Mouse (Mus musculus): ENCODE data around the gene Hist1h2bh. TPM values are rescaled to one million over a fixed set of nuclear protein-coding genes. Genes with fewer than 3 reads are reported as not detected.
"Not testable (repeated sequence)": the region's sequence is repeated elsewhere in the genome, so short reads cannot be mapped to it uniquely, and the experiment has no call there.

The Hist1h2bh gene
- 0.15 and 0.44 TPM in 2 replicates for polyA plus RNA-seq (2015; fragmentation: Nextera tagmentation; extraction: Ambion mirVana)

DNA sequence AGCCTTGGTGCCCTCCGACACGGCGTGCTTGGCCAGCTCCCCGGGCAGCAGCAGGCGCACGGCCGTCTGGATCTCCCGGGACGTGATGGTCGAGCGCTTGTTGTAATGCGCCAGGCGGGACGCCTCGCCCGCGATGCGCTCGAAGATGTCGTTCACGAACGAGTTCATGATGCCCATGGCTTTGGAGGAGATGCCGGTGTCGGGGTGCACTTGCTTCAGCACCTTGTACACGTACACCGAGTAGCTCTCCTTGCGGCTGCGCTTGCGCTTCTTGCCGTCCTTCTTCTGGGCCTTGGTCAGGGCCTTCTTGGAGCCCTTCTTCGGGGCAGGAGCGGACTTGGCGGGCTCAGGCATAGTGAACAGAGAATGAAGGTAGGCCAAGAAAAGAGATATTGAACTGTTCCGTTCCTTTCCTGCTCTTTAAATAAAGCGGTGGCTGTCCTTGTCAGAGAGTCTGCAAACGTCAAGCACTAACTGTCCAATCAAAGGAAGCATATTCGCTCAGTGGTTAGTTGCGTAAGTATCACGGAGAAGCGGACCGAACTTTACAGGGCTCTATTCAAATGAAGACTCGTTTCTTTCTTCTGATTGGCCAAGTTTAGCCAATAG is at the start of gene Hist1h2bh:
Gene Hist1h2bh (minus strand): TSS at position 394 of the 609 bp plus-strand sequence.
- H3K36me3 ChIP-seq (replicated peaks); H3K4me1 ChIP-seq; H3K9me3 ChIP-seq; H3K27me3 ChIP-seq (replicated peaks): not testable (repeated sequence)
- Histone ChIP-seq H3K4me3 (peak within 1 kb of the TSS; percentile 52), H3K4me2 (peak within 1 kb of the TSS; percentile 86), H3K27ac (peak within 1 kb of the TSS; percentile 91), H3K9ac (peak within 1 kb of the TSS; percentile 58)
- peak; percentile 88 for ATAC-seq (replicated peaks)
- whole genome bisulfite sequencing, result under 1% methylated on average over 32 of the region's 42 CpGs

DNA sequence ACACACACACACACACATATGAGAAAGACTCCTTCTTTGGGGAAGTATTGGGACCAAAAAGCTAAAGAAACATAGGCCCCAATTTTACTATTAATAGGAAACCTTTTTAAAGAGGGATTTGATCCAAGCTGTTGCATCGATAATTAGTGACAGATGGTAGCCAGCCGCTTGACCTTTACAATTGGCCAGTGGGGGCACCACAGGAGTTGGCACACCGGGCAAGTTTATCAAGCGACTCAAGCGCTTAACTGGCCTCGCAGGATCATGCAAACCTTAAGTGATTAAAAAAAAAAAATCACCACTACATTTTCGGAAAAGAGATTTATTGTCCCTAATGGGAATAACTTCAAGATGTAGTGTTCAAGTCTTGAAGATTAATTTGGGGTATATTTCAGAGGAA is 49.4 kb upstream of the Hist1h2bh start:
- no peak for ATAC-seq (replicated peaks)
- WGBS, result 91% methylated on average over 7 of the region's 7 CpGs

DNA sequence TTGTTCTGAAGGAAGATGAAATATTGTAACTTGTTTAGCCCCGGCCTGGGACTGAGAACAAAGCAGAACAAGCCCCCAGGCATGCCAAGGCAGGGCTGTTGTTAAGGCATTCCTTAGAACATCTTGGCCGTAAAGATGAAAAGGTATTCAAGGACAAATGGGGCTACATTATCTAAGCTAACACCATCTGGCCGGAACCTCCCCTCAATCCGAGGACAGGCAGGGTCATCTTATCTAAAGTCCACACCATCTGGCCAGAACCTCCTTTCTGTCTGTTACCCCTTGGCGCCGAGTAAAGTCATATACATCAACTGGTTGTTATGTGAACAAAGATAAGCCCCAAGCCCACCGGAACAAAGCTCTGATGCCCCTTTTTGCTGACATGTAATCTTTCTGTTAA is 48.7 kb upstream of the Hist1h2bh start:
- 91% methylated on average over 7 of the region's 7 CpGs for WGBS
- not testable (repeated sequence) for ATAC-seq (replicated peaks); H3K4me2 ChIP-seq; H3K27me3 ChIP-seq (replicated peaks); H3K36me3 ChIP-seq (replicated peaks); H3K27ac ChIP-seq; H3K9me3 ChIP-seq; H3K9ac ChIP-seq; H3K4me3 ChIP-seq; H3K4me1 ChIP-seq

More for the DNA sequence above, 49.4 kb upstream of the Hist1h2bh start:
- Histone ChIP-seq H3K36me3 (replicated peaks) (no peaks in the 10 kb centered on the region), H3K27ac (no peak overlapping the region), H3K9ac (no peak overlapping the region), H3K9me3 (no peaks in the 10 kb centered on the region), H3K4me1 (no peaks in the 10 kb centered on the region), H3K4me2 (no peak overlapping the region), H3K27me3 (replicated peaks) (no peaks in the 10 kb centered on the region), H3K4me3 (no peak overlapping the region)

DNA sequence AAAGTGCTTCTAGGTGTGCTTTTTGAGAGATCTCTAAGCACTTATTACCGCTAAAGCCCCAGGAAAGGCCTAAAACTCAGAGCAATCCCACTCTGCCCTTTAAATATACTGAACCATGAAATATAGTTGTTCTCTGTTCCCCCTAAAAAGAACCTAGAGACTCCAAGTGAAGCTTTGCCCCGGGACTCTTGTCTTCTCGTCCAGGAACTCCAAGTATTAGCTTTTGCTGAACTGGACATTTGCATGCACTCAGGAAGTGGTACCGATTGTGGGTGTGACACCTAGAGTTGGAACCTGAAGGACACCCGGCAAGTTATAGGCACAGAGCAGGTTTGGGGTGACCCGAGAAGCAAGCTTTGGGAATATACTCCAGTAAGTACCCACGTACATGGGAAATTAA is 48.0 kb upstream of the Hist1h2bh start:
- H3K9me3 ChIP-seq, result no peaks in the 10 kb centered on the region
- 95% methylated on average over 7 of the region's 7 CpGs for WGBS
- no peak overlapping the region for H3K27ac ChIP-seq
- no peak overlapping the region for H3K4me3 ChIP-seq
- H3K27me3 ChIP-seq (replicated peaks), result no peaks in the 10 kb centered on the region
- H3K9ac ChIP-seq, result no peak overlapping the region
- no peak for ATAC-seq (replicated peaks)
- H3K4me2 ChIP-seq, result no peak overlapping the region
- peaks cover 10% of the 10 kb centered on the region for H3K4me1 ChIP-seq
- H3K36me3 ChIP-seq (replicated peaks), result no peaks in the 10 kb centered on the region

DNA sequence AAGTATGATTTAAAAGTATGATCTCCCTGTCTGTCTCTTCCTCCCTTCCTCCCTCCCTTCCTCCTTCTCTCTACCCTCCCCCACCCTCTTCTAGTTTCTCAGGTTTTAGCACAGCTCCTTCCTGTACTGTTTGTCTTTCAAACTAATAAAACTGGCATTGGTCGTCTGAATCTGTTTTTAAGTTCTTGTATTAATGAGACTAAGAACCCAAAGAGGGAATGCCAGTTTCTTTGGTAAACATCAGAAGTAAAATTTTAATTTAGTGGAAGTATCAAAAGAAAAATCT is 43.7 kb upstream of the Hist1h2bh start:
- Histone ChIP-seq H3K27ac (peak overlapping the region; percentile 76), H3K9me3 (no peaks in the 10 kb centered on the region), H3K4me1 (peaks cover 34% of the 10 kb centered on the region), H3K9ac (peak overlapping the region; percentile 29; the same call in 1 of the 2 replicates), H3K27me3 (replicated peaks) (no peaks in the 10 kb centered on the region), H3K36me3 (replicated peaks) (no peaks in the 10 kb centered on the region), H3K4me3 (peak overlapping the region; percentile 52), H3K4me2 (peak overlapping the region; percentile 84)
- 4% methylated on average over 1 of the region's 1 CpGs for WGBS
- ATAC-seq (replicated peaks), result no peak

DNA sequence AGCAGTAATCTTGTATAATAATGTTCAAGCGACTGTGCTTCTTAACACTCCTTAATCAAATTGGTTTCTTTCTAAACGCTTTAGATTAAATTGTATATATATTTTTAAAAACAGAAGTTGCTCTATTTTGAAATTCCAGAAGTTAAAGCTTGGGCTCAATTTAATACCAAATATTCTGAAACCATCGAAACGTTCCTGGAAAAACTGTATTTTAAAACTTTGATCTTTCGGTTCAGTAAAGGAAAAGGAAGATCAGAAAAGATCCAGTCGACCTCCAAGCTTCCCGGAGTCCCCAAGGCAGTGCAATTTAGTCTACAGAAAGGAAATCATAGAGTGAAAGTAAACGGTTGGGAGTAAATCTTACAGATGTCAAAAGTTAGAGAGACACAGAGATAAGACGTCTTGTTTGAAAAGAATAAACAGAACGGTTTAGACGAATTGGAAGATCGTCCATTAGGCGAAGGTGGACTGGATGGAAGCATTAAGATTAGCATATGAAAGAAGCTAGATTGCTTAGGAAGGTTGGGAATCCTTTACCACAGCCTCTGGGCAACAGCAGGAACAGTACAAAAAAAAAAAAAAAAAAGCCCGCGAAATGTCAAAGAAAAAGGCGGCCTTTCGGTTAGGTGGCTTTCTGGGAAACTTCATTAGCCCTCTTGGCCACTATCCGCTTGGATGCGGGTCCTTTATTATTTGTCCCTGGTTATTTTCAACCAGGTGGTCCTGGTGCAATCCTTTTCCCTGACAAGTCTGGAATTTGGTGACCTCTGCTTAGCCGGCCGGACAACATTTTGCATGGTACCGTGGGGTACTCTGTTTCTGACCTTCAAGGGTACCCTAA is 43.1 kb upstream of the Hist1h2bh start:
- Histone ChIP-seq H3K36me3 (replicated peaks) (no peaks in the 10 kb centered on the region), H3K9me3 (no peaks in the 10 kb centered on the region), H3K27me3 (replicated peaks) (no peaks in the 10 kb centered on the region), H3K4me1 (peaks cover 37% of the 10 kb centered on the region), H3K4me2 (peak overlapping the region; percentile 84), H3K9ac (peak overlapping the region; percentile 29; the same call in 1 of the 2 replicates), H3K27ac (peak overlapping the region; percentile 93), H3K4me3 (peak overlapping the region; percentile 52)
- no peak for ATAC-seq (replicated peaks)
- under 1% methylated on average over 22 of the region's 22 CpGs for WGBS

DNA sequence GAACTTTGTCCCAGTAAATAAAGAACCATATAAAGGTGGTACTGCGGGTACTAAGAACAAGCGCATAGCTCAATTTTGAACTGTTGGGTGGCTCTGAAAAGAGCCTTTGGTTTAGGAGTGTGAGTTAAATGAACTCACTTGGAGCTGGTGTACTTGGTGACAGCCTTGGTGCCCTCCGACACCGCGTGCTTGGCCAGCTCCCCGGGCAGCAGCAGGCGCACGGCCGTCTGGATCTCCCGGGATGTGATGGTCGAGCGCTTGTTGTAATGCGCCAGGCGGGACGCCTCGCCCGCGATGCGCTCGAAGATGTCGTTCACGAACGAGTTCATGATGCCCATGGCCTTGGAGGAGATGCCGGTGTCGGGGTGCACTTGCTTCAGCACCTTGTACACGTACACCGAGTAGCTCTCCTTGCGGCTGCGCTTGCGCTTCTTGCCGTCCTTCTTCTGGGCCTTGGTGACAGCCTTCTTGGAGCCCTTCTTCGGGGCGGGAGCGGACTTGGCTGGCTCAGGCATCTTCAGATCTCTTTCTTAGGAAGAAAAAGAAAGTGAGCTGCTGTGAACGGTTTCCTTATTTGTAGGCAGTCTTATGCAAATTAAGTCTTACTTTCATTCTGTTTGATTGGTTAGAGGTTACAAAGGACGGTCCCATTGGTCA is 42.4 kb upstream of the Hist1h2bh start:
- Histone ChIP-seq H3K4me1 (peaks cover 42% of the 10 kb centered on the region), H3K9ac (peak overlapping the region; percentile 65), H3K4me3 (peak overlapping the region; percentile 52), H3K4me2 (peak overlapping the region; percentile 84), H3K27ac (peak overlapping the region; percentile 93)
- peak; percentile 90 for ATAC-seq (replicated peaks)
- not testable (repeated sequence) for H3K27me3 ChIP-seq (replicated peaks); H3K9me3 ChIP-seq; H3K36me3 ChIP-seq (replicated peaks)
- WGBS, result under 1% methylated on average over 36 of the region's 36 CpGs

DNA sequence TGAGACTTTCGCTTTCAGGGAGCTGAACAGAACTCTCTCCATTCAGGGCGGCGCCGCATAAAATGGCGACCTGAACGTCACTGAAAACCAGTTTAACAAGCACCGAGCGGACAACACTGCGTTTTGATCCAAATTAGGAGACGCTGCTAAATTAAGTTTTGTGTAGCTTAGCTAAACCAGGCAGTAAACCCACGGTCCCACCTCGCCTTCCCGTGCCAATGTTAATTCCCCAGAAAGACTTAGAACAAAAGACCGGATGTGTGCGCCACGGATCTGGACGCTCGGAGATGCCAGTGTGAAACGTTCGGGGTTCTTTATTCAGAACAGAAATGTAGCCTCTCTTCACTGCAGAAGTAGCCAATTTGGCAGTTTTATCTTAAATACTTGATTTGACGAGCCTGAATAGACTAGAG is 41.8 kb upstream of the Hist1h2bh start:
- Histone ChIP-seq H3K9me3 (no peaks in the 10 kb centered on the region), H3K4me1 (peaks cover 42% of the 10 kb centered on the region), H3K9ac (peak overlapping the region; percentile 65), H3K4me3 (peak overlapping the region; percentile 52), H3K27ac (peak overlapping the region; percentile 93), H3K4me2 (peak overlapping the region; percentile 84), H3K27me3 (replicated peaks) (no peaks in the 10 kb centered on the region), H3K36me3 (replicated peaks) (no peaks in the 10 kb centered on the region)
- peak; percentile 15; the same call in 1 of the 2 replicates for ATAC-seq (replicated peaks)
- WGBS, result under 1% methylated on average over 21 of the region's 21 CpGs

DNA sequence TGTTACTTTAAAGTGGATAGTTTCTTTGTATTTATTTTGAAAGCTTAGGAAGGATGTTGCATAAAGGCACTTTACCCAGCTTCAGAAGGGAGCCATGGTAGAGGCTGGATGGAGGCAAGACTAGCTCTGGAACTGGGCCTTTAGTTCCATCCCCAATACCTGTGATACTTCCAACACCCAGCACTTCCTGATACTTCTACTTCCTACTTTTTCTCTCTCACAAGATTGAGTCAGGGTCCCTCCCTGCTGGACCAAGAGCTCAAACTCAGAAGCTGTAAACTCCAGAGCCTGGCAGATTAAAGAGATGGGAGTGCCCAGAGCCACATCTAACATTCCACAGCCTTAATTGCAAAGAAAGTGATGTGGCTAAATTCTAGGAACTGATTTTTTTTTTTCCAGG is 41.1 kb upstream of the Hist1h2bh start:
- ATAC-seq (replicated peaks), result no peak
- peaks cover 42% of the 10 kb centered on the region for H3K4me1 ChIP-seq
- H3K27ac ChIP-seq, result peak overlapping the region; percentile 93
- H3K4me2 ChIP-seq, result peak overlapping the region; percentile 84
- H3K36me3 ChIP-seq (replicated peaks), result no peaks in the 10 kb centered on the region
- H3K27me3 ChIP-seq (replicated peaks), result no peaks in the 10 kb centered on the region
- H3K9me3 ChIP-seq, result no peaks in the 10 kb centered on the region
- H3K9ac ChIP-seq, result peak overlapping the region; percentile 65; the same call in 1 of the 2 replicates
- H3K4me3 ChIP-seq, result peak overlapping the region; percentile 52; the same call in 1 of the 2 replicates

DNA sequence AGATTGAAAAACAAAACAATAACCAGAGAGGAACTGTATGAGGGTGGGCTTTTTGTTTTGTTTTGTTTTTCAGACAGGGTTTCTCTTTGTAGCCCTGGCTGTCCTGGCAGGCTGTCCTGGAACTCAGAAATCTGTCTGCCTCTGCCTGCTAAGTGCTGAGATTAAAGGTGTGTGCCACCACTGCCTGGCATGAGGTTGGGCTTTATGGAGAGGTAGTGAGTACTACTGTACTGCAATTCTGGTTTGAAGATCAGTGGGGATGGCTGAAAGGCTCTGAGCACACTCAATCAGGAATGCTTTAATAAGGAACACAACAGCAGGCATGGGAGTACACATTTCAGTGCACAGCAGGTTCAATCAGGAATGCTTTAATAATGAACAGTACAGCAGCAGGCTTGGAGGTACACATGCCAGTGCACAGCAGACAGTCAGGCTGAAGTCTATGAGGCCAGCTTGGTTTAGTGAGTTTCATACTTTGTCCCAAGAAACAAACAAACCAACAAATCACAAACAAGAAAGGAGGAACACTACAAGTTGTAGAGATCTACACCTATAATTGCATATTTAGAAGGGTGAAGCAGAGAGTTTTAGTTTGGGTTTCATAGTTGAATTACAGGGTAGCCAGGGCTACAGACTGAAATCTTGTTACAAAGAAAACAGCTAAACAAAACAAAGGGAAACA is 40.3 kb upstream of the Hist1h2bh start:
- Histone ChIP-seq H3K27ac (no peak overlapping the region), H3K4me2 (no peak overlapping the region), H3K27me3 (replicated peaks) (no peaks in the 10 kb centered on the region), H3K9me3 (no peaks in the 10 kb centered on the region), H3K36me3 (replicated peaks) (no peaks in the 10 kb centered on the region), H3K9ac (no peak overlapping the region), H3K4me1 (peaks cover 42% of the 10 kb centered on the region), H3K4me3 (no peak overlapping the region)
- ATAC-seq (replicated peaks), result no peak

DNA sequence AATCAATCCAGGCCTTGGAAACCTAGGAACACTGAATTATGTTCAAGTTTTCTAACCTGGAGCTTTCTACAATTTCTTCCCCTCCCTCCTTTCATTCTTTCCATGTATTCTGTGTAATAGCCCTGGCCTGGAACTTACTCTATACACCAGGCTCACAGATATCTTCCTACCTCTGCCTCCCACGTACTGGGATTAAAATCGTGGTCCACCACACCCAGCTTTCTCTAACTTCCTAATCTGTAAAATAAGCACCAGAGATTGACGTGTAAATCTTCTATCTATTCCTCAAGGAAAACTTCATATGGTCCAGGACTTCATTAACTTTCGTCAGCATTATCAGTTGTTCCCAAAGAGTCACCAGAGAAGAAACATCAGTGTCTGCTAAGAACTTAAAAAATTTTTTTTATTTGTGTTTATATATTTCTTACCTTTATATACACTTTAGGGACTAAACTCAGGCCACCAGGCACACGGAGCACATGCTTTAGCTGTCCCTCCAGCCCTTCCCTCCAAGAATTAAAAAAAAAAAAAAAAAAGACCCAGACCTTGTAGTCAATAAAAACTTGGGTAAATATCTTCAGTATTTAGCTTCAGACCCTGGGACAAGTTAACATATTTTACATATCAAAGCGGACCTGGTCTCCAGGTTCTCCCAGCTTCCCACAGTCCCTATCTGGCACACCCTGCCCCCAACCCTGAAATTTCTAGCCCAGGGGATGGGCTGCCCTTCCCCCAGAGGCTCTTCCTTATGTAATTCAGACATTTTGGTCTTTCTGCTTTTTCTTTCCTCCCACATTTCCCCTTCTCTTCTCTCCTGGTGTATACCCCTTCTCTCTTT is 39.2 kb upstream of the Hist1h2bh start:
- Histone ChIP-seq H3K36me3 (replicated peaks) (no peaks in the 10 kb centered on the region), H3K27me3 (replicated peaks) (no peaks in the 10 kb centered on the region), H3K9ac (peak overlapping the region; percentile 53), H3K4me1 (peaks cover 42% of the 10 kb centered on the region), H3K4me3 (peak overlapping the region; percentile 48), H3K9me3 (no peaks in the 10 kb centered on the region), H3K4me2 (peak overlapping the region; percentile 85), H3K27ac (peak overlapping the region; percentile 81)
- 5% methylated on average over 6 of the region's 6 CpGs for WGBS
- ATAC-seq (replicated peaks), result no peak

Measured in midbrain, embryonic 15.5 days (tissue).